Mouse (Mus musculus) gastrocnemius, postnatal 14 days (tissue): ENCODE data around the gene Dhx36. TPM values are rescaled to one million over a fixed set of nuclear protein-coding genes. Genes with fewer than 3 reads are reported as not detected.

ENCODE experiments used
- DNase-seq: peaks from one replicate; pipeline ENCODE4 v3.0.0; 2021; ENCODE audit warnings: mixed read lengths
- intact Hi-C: fragments of 180-260 bp; cut with DNase I; formaldehyde crosslinking; loops from one replicate; pipeline ENCODE4 v1.15.1; 2025; ENCODE audit warnings: low total_unique reads
- long read RNA-seq, 2 experiments: library from polyadenylated mRNA; stranded (forward); transcript quantifications; one replicate each; pipeline ENCODE4 v2.0.0; 2021
- total RNA-seq, 2 experiments: library from RNA; stranded (reverse); gene quantifications; 2 replicates each; pipeline ENCODE4 v1.2.3; 2021

Dhx36 gene
- 10 to 100 TPM; 13.8 to 14.0 TPM for total RNA-seq
- long read RNA-seq, experiment 1, full-length matches to known transcripts = 9 of 11 reads
- long read RNA-seq, experiment 1, partial matches to known transcripts = 1 of 11 reads
- long read RNA-seq, experiment 1, other reads (novel, unspliced or antisense) = 1 of 11 reads
- long read RNA-seq, experiment 2, full-length matches to known transcripts = 13 of 16 reads
- long read RNA-seq, experiment 2, partial matches to known transcripts = 1 of 16 reads
- long read RNA-seq, experiment 2, other reads (novel, unspliced or antisense) = 2 of 16 reads

DNA sequence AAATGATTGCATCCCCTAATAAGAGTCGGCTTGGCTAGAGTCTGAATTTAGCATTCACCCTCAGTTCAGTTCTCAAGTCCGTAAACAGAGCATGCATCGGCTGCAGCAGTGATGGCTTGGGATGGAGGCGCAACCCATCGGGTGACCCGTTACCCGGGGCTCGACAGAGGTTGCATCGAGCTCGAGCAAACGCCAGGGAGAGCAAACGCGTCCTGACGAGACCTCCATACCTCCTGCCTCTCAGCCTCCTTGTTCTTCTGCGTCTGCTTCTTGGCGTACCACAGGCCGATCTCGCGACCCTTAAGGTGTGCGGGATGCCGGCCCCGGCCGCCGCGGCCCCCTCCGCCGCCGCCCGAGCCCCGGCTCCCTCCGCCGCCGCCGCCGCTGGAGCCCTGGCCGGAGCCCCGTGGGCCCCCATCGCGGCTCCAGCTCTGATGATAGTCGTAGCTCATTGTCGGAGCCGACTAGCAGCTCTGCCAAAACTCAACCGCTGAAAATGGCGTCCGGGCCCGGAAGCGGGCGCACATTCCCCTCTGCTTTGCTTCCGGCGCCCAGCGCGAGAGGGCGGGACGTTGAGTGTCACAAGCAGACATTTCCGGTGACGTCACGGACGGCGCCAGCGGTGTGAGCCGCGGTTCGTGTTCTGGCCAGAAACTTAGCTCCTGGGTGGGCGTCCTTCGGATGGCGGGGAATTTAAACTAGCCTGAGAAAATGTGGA is at the start of gene Dhx36:
Gene Dhx36, minus strand, starts transcription at position 517 of the 718 bp plus-strand sequence.
- intact Hi-C loops = no loop called here
- DNase-seq = peak; percentile 97

- no peak for DNase-seq
- intact Hi-C loops = no loop called here
These were observed 20.8 kb upstream of the Dhx36 start for GRCm38 (mm10) chr3:62527593-62527992.

- intact Hi-C loops = no loop called here
- DNase-seq = no peak
These were observed 20.4 kb upstream of the Dhx36 start for GRCm38 (mm10) chr3:62527160-62527559.

- intact Hi-C loops = no loop called here
- DNase-seq = no peak
These were observed 423 bp upstream of the Dhx36 start for GRCm38 (mm10) chr3:62507206-62507647.

GRCm38 (mm10) chr3:62505166-62505900 is 1.5 kb downstream of the Dhx36 start:
- DNase-seq = no peak
- intact Hi-C loops = no loop called here

- DNase-seq = no peak
- intact Hi-C loops = no loop called here
These were observed 7.5 kb downstream of the Dhx36 start for GRCm38 (mm10) chr3:62499327-62499726.

GRCm38 (mm10) chr3:62492568-62492967 is 14.2 kb downstream of the Dhx36 start:
- intact Hi-C loops = no loop called here
- no peak for DNase-seq

DNA sequence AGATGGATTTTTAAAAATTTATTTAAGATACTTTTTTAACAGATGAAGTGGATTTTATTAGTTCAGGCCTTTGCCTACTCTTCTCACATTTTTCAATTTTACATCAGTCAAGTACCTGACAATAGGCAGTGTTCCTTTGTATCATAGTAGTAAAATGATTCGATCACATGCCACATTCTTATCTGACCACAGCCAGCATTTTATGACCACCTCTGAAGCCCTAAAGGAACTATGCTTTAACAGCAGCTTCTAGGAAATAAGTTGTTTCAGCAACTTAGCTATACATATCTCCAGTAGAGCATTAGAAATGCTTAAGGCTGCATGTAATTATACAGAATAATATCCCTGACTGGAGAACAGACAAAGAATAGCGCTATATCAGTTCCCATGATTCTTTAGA is 22.5 kb downstream of the Dhx36 start:
- no peak for DNase-seq
- intact Hi-C loops = no loop called here

DNA sequence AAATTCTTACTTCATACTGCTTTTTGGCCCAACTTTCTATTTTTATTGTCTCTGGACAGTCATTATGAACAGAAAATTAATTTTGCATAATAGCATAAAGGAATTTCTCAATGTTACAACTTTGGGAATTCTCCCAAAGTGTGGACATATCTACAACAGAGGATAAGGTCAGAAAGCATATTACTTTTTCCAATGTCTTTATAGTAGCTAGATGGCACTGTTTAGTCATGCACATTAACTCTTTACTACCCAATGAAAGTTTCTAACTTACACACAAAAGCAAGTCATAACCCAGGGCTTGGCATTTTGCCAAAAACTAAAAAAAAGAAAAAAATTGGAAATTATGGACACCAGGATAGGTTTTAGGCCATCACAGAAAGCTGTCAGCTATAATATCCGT is 36.6 kb downstream of the Dhx36 start:
- intact Hi-C loops = no loop called here
- no peak for DNase-seq

- intact Hi-C loops = no loop called here
- DNase-seq = no peak
These were observed 42.5 kb downstream of the Dhx36 start for GRCm38 (mm10) chr3:62464276-62464675.

- intact Hi-C loops = loop anchor here (5.0 kb wide), 1 partner anchor 242 kb away; no protein-coding TSS in a partner anchor
- DNase-seq = no peak
These were observed 47.3 kb downstream of the Dhx36 start for GRCm38 (mm10) chr3:62459483-62459882.

GRCm38 (mm10) chr3:62458284-62459013 is 48.4 kb downstream of the Dhx36 start:
- DNase-seq = peak; percentile 67
- intact Hi-C loops = loop anchor here (5.0 kb wide), 1 partner anchor 241 kb away; no protein-coding TSS in a partner anchor

GRCm38 (mm10) chr3:62455854-62456253 is 51.0 kb downstream of the Dhx36 start:
- no peak for DNase-seq
- intact Hi-C loops = loop anchor here (5.0 kb wide), 1 partner anchor 239 kb away; no protein-coding TSS in a partner anchor

DNA sequence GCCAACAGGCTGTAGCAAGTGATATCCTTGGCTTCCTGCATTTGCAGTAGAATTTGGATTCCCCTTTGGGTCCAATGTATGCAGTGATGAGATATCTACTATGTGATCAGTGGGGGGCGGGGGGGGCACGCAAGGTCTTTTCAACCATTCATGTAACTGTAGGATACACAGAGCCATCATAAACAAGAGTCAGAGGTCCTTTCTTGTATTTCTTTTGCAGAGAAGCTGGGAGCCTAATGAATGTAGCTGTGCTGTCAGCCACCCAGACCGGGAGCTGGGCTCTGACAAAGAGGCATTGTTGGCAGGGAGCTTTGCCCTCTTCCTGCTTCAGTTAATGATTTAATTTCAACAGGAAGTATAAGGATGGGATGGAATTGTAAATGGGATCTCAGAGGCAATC is 52.7 kb downstream of the Dhx36 start:
- intact Hi-C loops = no loop called here

DNA sequence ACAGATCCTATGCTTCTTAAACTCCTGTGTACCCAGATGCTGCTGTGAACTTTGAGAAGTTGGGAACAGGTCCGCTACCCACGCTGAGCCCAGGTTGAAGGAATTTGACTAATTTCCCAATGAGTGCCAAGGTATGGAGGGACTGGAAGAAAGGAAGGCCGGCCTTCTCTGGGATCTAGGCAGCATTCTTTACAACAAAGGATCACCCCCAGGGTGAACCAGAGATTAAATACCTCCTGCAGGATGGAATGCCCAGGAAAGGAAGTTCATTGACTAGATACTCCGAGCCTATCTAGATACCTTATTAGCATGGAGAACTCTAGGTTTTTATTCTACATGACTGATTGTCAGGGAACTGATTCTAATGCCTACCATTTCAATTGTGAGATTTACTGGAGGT is 53.8 kb downstream of the Dhx36 start:
- no peak for DNase-seq
- intact Hi-C loops = no loop called here

More for the DNA sequence above, 52.7 kb downstream of the Dhx36 start:
- DNase-seq = no peak

GRCm38 (mm10) chr3:62449871-62450496 is 56.8 kb downstream of the Dhx36 start:
- intact Hi-C loops = no loop called here
- DNase-seq = no peak

DNA sequence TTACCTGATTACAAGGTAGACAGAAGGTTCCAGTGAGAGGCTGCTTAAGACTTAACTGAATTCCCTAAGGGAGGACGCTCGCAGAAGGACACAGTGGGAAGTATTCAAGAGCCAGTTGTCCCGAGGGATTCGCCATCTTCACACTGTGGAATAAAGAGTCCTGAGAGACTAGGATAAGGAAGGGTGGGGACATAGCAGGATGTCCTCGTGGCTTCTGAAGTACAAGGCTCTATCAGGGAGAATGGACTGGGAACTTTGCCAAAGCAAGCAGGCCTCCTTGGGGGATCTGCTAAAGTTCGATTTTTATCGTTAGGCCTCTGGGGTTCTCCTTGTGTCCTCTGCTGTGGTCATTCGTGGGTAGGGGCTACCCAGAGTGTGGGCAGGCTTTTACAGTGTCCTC is 59.7 kb downstream of the Dhx36 start:
- no peak for DNase-seq
- intact Hi-C loops = no loop called here

DNA sequence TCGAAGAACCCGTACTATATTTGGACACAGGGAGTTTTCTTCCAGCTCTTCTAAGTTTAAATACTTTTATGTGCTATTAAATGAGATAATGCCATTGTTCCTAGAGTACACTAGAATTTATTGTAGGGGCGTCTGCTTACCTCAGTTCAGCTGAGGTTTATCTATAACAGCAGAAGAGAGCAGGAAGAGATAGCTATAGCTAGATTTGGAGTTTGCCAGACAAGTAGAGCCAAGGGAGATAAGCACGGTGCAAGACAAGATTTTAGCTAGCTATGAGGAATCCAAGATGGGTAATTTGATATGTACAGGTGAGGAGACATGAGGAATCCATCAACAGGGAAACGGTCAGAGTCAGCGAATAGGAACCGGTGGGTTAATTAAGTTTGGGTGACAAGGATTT is 60.5 kb downstream of the Dhx36 start:
- intact Hi-C loops = no loop called here
- DNase-seq = no peak

DNA sequence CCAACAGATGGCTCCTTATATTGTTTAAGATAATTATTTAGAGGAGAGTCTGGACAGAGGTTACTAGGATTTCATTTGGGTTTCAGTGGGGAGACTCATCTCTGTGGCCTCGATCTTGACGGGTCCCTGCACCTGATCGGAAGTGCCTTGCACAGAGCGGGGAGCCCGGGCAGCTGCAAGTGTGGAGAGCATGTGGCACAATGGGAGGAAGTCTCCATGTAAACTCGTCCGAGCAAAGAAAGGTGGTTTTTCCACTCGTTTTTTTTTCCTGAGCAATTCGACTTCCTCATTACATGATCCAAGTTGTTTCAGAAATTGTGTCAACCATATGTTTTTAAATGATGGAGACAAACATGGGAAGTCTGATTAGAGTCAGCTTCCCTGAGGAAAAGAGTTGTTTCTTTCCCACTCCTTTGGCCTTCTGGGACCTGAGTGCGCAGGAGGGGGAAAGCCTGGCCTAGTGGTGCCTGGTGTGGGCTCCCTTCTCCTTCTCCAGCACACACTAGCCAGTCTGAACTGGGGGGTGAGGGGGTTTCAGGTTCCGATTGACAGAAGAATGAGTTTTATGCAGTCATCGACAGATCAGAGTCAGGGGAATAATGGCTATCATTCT is 63.1 kb downstream of the Dhx36 start:
- intact Hi-C loops = no loop called here
- no peak for DNase-seq
